Mouse (Mus musculus): ENCODE results near the gene Fam173b.

Gene Fam173b

GRCm38 (mm10) chr15:31587789-31588188 is 13.9 kb upstream of the Fam173b start:
- DNase-seq = no peak

GRCm38 (mm10) chr15:31588989-31589640 is 12.5 kb upstream of the Fam173b start:
- no peak for DNase-seq

DNA sequence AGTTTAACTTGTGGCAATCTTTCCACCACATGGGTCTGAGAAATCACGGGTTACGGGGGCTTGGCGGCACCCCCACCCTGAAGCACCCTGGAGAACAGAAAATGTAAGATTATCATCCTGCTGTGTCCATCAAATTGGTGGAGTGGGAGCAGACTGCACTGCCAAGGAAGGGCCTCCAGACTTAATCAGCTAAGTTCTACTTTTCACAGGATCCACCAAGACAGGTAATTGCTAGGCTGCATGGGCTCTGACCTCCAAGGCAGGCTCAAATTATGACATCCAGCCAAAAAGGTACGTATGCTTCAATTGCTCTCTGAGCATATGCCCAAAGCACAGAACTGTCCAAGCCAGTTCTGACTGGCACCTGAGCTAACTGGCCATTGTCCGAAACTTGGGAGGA is 11.5 kb upstream of the Fam173b start:
- DNase-seq = no peak

DNA sequence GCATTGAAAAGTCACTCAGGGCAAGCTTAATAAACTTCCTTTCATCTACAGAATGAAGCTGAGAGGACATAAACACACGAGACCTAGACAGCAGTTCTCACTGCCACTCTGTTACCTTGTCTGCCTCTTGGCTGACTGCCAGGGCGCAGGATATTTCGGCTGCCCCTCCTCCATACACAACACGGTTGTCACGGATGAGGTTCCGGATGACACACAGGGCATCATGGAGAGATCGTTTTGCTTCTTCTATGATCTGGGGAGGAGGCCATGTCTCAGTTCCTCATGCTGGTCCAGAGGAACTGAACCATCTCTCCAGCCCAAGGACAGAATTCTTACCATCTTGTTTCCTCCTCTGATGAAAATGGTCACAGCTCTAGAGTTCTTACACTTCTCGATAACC is 9.1 kb upstream of the Fam173b start:
- peak in 1 of 2 experiments; percentile 23 for DNase-seq

- DNase-seq = no peak
These were observed 7.4 kb upstream of the Fam173b start for GRCm38 (mm10) chr15:31594260-31594659.

GRCm38 (mm10) chr15:31595651-31596050 is 6.0 kb upstream of the Fam173b start:
- no peak for DNase-seq

GRCm38 (mm10) chr15:31599834-31600233 is 1.8 kb upstream of the Fam173b start:
- no peak for DNase-seq

DNA sequence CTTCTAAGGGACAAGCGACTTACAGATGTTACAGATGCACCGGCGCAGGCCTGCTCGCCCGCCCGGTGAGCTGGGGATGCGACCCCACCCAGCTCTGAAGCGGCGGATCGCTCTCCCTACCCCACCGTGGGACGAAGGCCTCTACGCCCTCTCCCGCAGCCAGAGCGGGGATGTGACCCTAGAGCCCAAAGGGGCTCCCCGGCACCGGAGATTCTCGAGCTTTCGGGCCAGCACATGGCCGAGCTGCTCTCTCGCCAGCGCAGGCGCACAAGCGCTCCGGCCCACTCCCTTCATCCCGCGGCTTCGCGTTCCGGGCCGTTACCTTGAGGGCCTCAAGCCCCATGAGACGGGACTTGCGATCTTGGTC is 390 bp upstream of the Fam173b start:
- DNase-seq = no peak

DNA sequence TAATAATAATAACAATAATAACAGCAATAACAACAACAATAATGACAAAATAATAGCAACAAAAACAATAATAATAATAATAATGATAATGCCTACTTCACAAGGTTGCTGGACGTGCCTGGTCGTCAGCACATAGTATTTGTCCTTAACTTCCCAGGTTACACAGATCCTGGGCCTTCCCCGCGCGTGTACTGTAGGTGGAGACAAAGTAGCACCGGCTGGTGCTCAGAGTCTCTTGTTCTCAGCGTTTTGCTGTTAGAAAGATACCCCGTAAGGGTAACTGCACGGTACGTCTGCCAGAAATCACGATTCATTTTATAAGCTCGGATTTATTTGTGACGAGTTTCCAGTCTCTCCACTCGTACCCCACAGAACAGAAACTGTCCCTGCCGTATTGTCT is 774 bp downstream of the Fam173b start:
- DNase-seq = peak; percentile 81 to 86

DNA sequence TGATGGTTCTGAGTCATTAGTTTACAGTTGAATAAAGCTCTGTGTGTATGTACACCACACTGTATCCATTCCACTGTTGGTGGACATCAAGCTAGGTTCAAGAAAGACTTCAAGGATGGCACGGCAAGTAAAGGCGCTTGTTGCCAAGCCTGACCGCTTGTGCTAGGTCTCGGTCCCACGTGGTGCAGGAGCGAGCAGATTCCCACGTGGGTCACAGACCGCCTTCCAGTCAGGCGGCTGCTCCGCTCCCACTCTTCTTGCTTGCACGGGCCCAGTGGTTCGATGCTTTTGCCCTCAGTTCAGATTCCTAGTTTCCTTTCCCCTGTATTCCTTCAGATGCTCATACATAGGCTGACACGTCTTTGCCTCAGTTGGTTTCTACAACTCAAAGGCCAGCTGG is 1.5 kb downstream of the Fam173b start:
- DNase-seq = peak; percentile 39 to 40

- peak; percentile 33 to 44 for DNase-seq
These were observed 5.2 kb downstream of the Fam173b start for GRCm38 (mm10) chr15:31606821-31607220.

DNA sequence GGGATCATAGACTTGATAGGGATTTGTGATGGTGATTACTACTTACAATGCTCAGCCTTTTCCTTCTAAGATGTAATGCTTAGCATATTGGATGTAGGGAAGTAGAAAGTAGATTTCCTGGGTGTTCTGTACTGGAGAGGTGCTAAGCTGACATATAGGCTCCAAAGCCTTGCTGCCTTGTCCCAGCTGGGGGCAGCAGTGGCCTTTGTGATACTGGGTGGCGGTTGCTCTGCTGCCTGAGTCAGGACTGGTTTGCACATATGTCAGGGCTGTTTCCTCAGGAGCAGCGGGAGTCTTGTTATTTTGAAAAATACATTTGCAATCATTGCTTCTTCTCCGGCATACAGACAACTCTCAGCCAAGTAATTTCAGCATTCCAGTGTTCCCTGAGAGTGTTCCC is 9.4 kb downstream of the Fam173b start:
- peak; percentile 61 to 73 for DNase-seq

GRCm38 (mm10) chr15:31611976-31612375 is 10.3 kb downstream of the Fam173b start:
- no peak for DNase-seq

DNA sequence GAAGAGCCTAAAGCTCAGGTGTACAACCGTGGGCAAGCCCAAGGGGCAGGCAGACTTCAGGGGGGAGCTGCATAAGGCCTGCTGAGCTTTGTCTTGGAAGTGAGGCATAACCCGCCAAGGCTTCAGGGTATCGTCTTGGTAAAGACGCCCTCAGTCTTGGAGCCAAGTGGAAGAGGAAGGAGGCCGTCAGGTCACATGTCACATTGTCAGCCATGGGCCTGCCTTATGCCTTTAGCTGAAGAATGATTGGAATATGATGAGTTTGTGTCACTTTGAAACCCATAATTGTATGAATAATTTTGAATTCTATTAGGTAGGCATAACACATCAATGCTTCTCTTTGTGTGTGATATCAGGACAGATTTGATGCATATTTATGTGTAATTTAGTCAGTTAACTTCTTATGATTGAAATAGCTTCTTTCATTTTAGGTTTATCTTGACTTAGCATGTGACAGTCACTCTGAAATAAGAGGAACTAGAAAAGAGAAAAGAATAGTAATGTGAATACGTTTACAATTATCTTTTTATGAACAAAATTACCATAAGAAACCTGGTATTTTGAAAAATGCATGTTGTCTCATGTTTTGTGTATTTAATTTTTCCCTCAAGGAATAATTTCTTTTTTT is 12.3 kb downstream of the Fam173b start:
- no peak for DNase-seq

DNA sequence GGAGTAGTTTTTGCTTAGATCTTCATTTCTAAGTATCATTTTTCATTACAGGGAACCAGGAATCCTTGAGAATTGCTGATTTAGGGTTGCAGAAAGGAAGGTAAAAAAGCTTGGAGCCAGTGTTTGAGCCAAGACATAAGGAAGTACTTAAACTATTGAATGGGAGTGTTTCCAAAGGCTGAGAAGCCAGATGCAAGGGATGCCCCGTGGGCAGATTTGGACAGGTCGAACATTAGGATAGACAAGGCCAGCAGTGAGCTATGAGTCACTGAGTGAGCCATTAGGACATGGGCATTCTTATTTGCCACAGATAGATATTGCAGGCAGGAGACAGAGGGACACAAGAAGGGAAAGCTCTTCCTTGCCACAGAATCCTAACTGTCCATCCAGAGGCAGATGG is 13.0 kb downstream of the Fam173b start:
- no peak for DNase-seq

DNA sequence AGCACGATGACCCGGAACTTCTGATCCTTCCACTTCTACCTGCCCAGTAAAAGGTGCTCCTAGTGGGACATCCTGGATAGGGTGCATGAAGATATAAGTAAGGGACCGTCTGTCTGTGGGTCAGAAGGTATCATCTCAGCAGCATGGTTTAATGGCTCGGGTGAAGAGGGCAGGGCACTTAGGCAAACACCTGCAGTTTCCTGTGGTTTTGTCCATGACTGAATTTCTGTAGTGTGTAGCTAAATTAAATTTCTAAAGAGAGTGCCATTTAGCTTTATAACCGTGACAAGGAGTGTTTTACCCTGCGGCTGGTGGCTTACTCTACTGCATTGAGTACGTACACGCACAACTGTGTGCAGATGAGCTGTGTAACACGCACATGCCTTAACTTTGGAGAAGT is 15.6 kb downstream of the Fam173b start:
- no peak for DNase-seq

GRCm38 (mm10) chr15:31619521-31619920 is 17.9 kb downstream of the Fam173b start:
- peak in 1 of 2 experiments; percentile 44 for DNase-seq

GRCm38 (mm10) chr15:31627277-31628154 is 25.9 kb downstream of the Fam173b start:
- DNase-seq = no peak

- no peak for DNase-seq
These were observed 26.5 kb downstream of the Fam173b start for GRCm38 (mm10) chr15:31628180-31628579.

- DNase-seq = no peak
These were observed 27.9 kb downstream of the Fam173b start for GRCm38 (mm10) chr15:31629556-31629955.

- no peak for DNase-seq
These were observed 29.8 kb downstream of the Fam173b start for GRCm38 (mm10) chr15:31631396-31631858.

- DNase-seq = no peak
These were observed 30.8 kb downstream of the Fam173b start for GRCm38 (mm10) chr15:31632478-31632877.

GRCm38 (mm10) chr15:31634582-31634981 is 32.9 kb downstream of the Fam173b start:
- peak; percentile 58 to 62 for DNase-seq
